Mouse (Mus musculus) T-helper 2 cell (primary cell): ENCODE results near the gene Sirt4.
"Not testable (repeated sequence)": the region's sequence is repeated elsewhere in the genome, so short reads cannot be mapped to it uniquely, and the experiment has no call there.

Experiments
- in situ Hi-C: fragments of 300-600 bp; cut with MboI, MseI; formaldehyde crosslinking; loops from one replicate; pipeline ENCODE4 v1.15.1; 2025; ENCODE audit warnings: high pct_unique_total_duplicates

Gene Sirt4

GRCm38 (mm10) chr5:115483947-115484920 is at the start of gene Sirt4:
Sirt4 (minus strand) TSS chr5:115484725.
- in situ Hi-C loops = no loop called here

- in situ Hi-C loops = no loop called here
Observed at GRCm38 (mm10) chr5:115531671-115532270, 47.2 kb upstream of the Sirt4 start.

- in situ Hi-C loops = no loop called here
Observed at GRCm38 (mm10) chr5:115530447-115530809, 45.9 kb upstream of the Sirt4 start.

DNA sequence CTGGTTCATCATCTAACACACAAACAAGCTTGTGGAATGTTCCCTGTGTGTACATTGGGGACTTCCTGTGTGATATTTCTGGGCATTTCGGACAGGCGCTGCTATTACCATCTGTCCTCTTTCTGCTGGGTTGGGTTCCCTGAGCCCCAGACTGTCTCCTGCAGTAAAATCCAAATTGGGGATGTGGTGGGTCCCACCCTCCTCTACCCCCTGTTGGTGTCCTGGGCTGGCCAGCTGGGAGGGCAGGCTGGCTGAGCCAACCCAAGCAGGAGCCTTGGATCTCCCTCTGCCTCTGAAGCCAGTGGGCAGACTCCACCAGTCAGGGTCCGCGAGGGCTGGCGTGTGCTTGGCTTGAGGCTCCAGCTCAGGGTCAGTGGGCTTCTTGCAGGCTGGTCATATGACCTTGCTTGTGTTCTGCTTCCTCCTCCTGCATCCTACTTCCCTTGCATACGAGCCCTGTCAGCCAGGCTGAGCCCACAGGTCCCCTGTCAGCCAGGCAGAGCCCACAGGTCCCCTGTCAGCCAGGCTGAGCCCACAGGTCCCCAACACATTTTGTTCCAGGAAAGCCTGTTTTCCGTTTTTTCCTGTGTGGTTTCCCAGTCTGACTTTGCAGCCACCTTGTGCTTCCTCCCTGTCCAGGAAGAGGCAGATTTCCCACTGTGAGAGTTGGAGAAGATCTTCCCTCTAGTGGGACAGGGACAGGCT is 45.4 kb upstream of the Sirt4 start:
- in situ Hi-C loops = no loop called here

DNA sequence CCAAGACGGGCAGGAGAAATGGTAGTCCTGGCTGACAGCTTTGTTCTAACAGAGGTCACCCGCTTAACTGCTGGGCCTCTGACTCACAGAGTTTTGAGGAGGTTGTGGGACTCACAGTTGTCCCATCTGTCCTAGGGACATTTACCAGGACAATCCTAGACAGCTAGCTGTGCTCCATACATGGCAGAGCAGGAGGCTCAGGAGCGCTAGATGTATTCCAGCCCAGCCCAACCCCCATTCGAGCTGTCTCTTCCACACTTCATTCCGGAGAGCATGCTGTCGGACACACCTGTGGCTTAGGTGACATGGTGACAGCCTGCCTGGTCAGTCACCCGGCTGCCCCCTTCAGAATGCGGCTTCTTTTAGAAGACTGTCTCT is 44.8 kb upstream of the Sirt4 start:
- in situ Hi-C loops = no loop called here

GRCm38 (mm10) chr5:115528128-115528527 is 43.6 kb upstream of the Sirt4 start:
- in situ Hi-C loops = no loop called here

DNA sequence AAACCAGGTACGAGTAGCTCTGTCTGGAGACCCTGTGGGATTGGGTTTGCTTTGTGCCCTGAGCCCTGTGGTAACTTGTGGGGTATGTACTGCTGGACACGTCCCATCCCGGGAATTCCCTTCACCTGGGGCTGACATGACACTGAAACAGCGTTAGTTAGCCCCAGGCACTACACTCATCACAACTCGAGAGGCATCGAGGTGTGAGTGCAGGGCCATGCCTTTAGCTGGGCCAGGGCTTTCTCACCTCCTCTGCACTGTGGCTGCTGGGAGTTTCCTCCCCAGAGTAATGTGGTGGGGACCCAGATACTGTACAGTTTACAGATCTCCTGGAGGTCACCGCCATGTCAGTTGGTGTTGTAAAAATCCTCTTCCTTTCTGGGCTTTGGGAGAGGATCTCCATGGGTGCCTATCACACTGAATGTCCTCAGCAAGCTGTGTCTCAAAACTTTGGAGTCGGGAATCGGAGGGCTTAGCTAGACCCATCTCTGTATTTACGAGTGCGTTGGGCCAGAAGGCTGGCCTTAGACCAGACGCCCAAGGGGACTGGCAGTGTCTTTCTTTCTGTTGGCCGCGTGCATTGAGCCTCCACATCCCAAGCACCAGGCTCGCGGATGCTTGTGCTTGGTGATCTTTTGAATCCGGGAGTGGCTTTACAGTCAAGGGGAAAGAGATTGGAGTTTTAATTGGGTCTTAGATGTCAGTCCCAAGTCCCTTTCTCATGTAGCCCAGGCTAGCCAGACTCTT is 42.1 kb upstream of the Sirt4 start:
- in situ Hi-C loops = no loop called here

DNA sequence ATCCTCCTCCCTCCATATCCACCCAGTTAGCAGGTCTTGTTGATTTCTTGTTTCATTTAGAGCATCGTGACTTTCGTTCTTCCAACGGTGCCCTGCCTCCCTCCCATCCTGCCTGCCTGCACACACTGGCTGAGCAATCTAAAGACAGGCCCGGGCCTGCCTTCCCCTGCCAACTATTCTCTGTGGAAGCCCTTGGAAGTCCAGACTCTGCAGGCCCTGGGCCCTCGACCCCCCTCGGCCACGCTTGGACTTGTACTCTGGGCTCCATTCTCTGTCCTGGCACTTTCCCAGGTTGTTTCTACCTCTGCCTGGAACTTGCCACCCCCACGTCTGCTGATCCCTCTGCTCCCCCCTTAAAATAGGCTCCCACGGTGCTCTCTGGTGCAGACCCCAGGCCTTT is 41.4 kb upstream of the Sirt4 start:
- in situ Hi-C loops = no loop called here

- in situ Hi-C loops = no loop called here
Observed at GRCm38 (mm10) chr5:115525416-115525815, 40.9 kb upstream of the Sirt4 start.

DNA sequence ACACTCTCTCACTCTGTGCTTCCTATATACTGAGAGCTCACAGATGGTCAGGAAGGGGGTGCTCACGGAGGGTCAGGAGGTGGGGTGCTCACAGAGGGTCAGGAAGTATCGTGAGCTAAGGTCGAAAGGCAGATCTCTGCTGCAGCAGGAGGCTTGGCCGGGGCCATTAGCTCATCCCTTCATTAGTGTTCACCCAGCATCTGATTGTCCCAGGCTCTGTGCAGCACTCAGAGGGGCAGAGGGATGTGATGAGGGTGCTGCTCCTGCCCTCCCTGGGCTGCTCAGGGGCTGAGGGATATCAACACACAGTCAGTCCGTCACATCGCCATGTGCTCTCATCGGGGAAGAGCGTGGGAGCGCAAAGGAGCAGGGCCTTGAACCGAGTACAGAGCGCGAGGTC is 39.9 kb upstream of the Sirt4 start:
- in situ Hi-C loops = no loop called here

- in situ Hi-C loops = no loop called here
Observed at GRCm38 (mm10) chr5:115523971-115524370, 39.4 kb upstream of the Sirt4 start.

- in situ Hi-C loops = no loop called here
Observed at GRCm38 (mm10) chr5:115522981-115523499, 38.5 kb upstream of the Sirt4 start.

GRCm38 (mm10) chr5:115522531-115522930 is 38.0 kb upstream of the Sirt4 start:
- in situ Hi-C loops = no loop called here

DNA sequence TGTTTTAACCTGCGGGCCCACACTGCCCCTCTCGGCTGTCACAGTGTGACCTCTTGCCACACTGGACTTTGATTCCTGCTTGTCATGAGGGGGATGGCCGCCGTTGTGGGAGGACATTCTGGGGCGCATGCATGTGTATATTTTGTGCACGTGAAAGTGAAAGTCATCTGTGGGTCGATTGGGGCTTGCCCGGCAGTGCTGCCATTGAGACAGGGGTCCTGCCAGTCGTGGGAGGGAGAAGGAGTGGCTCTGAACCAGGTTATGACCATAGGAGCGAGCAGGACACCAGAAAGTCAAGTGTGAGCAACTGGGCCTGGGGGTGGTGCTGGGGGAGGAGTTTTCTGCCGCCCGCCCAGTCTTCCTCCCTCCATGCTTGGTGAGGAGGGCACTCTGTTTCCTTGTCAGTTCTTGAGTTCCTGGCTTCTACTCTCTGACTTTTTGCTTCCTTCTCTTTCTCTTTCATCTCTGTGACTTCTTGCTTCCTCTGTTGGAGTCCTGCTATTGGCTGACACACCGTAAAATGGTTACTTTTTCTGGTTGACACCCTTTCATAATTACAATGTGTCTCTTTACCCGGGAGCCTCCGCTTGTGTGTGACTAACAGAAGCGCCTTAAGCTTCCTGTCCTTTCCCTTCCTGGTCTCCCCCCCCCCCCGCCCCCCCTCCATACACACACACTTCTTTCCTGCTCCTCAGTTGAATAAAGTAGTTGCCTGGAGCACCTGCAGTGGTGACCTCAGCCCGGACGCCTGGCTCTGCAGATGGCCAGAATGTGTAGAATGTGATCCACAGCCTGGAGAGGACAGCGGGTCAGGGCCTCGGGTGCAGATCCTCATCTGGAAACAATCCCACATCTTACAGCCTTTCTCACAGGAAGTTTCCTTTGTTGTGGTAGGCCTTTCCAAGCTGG is 37.3 kb upstream of the Sirt4 start:
- in situ Hi-C loops = no loop called here

- in situ Hi-C loops = no loop called here
Observed at GRCm38 (mm10) chr5:115520325-115520869, 35.9 kb upstream of the Sirt4 start.

GRCm38 (mm10) chr5:115518214-115518613 is 33.7 kb upstream of the Sirt4 start:
- in situ Hi-C loops = not testable (repeated sequence)

GRCm38 (mm10) chr5:115517501-115517900 is 33.0 kb upstream of the Sirt4 start:
- in situ Hi-C loops = no loop called here

GRCm38 (mm10) chr5:115516908-115517307 is 32.4 kb upstream of the Sirt4 start:
- in situ Hi-C loops = no loop called here

DNA sequence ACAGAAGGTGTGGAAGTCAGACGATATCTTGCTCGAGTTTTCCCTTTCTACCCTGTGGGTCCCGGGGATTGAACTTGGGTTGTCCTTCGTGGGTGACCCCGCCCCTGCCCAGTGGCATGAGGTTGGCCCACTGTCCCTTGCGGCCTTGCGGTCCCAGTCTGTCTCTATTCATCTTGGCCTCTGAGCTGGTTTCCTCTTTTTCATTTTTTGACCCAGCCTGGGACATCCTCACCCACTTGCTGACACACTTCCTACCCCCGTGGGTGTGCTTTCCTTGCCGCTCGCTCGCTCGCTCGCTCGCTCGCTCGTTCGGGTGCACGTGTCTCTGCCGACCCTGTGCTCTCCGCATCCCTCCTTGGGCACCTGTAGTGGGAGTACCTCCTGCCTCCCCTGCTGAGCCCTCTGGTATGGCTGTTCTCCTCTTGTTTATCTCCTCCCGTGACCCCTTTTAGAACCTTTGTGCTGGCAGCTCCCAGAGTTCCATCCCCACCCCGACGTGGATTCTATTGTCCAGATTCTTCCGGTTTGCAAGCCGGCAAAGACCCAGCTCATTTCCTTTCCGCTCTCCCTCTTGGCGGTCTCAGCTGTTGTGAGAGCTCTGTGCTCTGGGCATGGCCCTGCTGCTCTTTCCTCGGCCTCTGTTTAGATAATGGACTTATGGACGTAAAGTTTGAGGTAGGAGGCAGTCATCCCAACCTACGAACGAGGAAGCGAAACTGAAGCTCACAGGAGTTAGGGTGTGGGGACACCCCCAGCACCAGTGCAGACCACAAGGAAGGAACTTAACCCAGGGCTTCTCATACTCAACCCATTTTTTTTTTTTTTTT is 31.8 kb upstream of the Sirt4 start:
- in situ Hi-C loops = no loop called here
